Mouse (Mus musculus) testis, adult 2 months (tissue): Measurements from ENCODE around the gene Casz1.

Experiments used
- CTCF ChIP-seq: fragments of 200-500 bp; IDR thresholded peaks from 2 replicates; pipeline ENCODE4 v1.5.1; 2012; ENCODE audit warnings: low read depth, mild to moderate bottlenecking, inconsistent platforms, low read length, moderate library complexity; ENCODE audit not compliant: control insufficient read depth, insufficient read depth, insufficient replicate concordance
- POLR2A ChIP-seq: fragments of 200-500 bp; IDR thresholded peaks from 2 replicates; pipeline ENCODE4 v1.6.1; 2012; ENCODE audit warnings: low read depth, mild to moderate bottlenecking, inconsistent platforms, low read length, moderate library complexity; ENCODE audit not compliant: control insufficient read depth

DNA sequence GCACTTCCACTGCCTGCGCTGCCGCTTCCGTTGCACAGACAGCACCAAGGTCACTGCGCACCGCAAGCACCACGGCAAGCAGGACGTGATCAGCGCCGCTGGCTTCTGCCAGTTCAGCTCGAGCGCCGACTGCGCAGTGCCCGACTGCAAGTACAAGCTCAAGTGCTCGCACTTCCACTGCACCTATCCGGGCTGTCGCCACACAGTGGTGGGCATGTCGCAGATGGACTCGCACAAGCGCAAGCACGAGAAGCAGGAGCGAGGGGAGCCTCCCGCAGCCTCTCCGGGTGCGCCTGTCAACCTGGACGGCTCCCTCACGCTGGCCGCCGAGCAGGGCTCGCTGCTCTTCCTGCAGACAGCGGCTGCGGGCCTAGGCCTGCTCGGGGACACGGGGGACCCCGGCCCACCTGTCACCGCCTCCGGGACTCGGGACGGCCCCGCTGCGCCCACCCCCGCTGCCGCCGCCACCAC, 147.6 kb downstream of the Casz1 start:
- TF ChIP-seq CTCF (no peak), POLR2A (no peak)
